Mouse (Mus musculus) E14TG2a.4 (cell line): Measurements from ENCODE around the gene Rhbg.
"Not testable (repeated sequence)": the region's sequence is repeated elsewhere in the genome, so short reads cannot be mapped to it uniquely, and the experiment has no call there.

Source experiments
- CTCF ChIP-seq: conservative IDR thresholded peaks from 2 replicates; pipeline ENCODE4 v1.5.1; 2014; ENCODE audit warnings: low read length
- POU5F1 ChIP-seq: IDR thresholded peaks from 2 replicates; pipeline ENCODE4 v1.6.1; 2014; ENCODE audit warnings: low read length, borderline replicate concordance

- TF ChIP-seq CTCF, POU5F1: not testable (repeated sequence)
These were observed 33.7 kb upstream of the Rhbg start for GRCm38 (mm10) chr3:88288133-88288713.
